Mouse (Mus musculus): ENCODE results near the gene Tmem45a. TPM values are rescaled to one million over a fixed set of nuclear protein-coding genes. Genes with fewer than 3 reads are reported as not detected.

Gene Tmem45a
- polyA plus RNA-seq, 1 experiment from 2014 or later, result 16.0 TPM

DNA sequence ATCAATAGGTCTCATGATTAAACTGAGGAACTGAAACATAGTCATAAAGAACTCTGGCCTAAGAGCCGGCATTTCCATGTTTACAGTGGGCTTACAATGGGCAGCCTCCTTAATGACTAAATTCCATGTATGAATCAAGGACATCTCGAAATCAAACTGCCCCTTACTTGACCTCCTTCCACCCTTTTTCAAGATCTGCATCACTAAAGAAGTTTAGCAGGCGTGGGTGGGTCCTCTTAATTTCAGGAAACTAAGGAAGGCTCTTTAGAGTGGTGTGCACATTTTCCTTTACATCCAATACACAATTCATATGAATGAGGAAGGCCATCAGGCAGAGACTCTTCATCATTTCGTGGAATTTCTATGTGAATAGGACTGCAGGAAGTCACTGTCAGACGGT, 17.6 kb downstream of the Tmem45a start:
- no peak for ATAC-seq (replicated peaks; ENCODE audit: insufficient number of reproducible peaks, insufficient read depth, low FRiP score, low read depth)
- Histone ChIP-seq H3K27ac (no peak overlapping the region), H3K36me3 (no peaks in the 10 kb centered on the region), H3K9me3 (replicated peaks) (no peaks in the 10 kb centered on the region), H3K4me1 (replicated peaks) (no peaks in the 10 kb centered on the region), H3K27me3 (no peaks in the 10 kb centered on the region), H3K4me2 (no peak overlapping the region), H3K9ac (no peak overlapping the region), H3K4me3 (no peak overlapping the region)
- 80% methylated on average over 5 of the region's 5 CpGs for WGBS

- ATAC-seq (replicated peaks; ENCODE audit: insufficient number of reproducible peaks, insufficient read depth, low FRiP score, low read depth), result no peak
- Histone ChIP-seq H3K4me3 (no peak overlapping the region), H3K4me1 (replicated peaks) (no peaks in the 10 kb centered on the region), H3K27me3 (no peaks in the 10 kb centered on the region), H3K36me3 (no peaks in the 10 kb centered on the region), H3K9me3 (replicated peaks) (no peaks in the 10 kb centered on the region), H3K4me2 (no peak overlapping the region), H3K9ac (no peak overlapping the region), H3K27ac (no peak overlapping the region)
- WGBS, result 51% methylated on average over 4 of the region's 4 CpGs
These were observed 18.4 kb downstream of the Tmem45a start for GRCm38 (mm10) chr16:56867591-56867990.

DNA sequence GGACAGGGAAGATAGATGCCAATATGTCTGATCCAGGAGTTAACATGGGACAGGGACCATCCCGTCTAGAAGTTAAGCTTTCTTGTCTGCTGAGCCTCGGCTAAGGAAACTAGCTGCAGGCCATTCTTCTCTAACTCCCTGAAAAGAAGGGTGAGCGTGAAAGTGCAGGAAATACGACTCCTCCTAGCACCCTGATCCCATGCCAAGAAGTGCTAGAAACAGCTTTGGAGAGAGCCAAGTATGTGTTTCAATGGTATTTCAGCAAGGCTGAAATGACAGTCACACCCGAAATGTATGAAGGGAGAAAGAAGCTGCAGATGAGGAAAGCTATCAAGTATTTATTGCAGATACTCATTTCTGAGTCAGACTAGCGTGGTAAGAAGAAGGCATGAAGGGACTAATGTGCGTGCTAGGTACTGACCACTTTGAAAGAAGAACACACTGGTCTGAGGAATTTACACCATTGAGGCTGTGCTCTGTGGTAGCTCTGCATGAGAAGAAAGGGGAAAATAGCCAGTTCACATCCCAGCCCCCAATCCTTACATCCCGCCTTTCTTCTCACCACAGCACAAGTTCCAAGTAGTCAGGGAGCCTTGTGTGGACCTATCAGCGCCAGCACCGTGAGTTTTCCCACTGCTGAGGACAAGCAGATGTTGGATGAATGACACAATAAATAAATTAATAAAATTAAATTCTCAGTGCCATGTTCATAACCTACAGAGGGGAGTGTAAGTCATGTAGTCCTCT, 33.0 kb downstream of the Tmem45a start:
- Histone ChIP-seq H3K4me1 (replicated peaks) (no peaks in the 10 kb centered on the region; the same call in 1 of the 2 replicates), H3K4me3 (no peak overlapping the region), H3K36me3 (no peaks in the 10 kb centered on the region), H3K4me2 (no peak overlapping the region), H3K9ac (no peak overlapping the region), H3K27me3 (no peaks in the 10 kb centered on the region), H3K27ac (peak overlapping the region; percentile 43), H3K9me3 (replicated peaks) (no peaks in the 10 kb centered on the region)
- ATAC-seq (replicated peaks; ENCODE audit: insufficient number of reproducible peaks, insufficient read depth, low FRiP score, low read depth), result no peak
- WGBS, result 49% methylated on average over 10 of the region's 10 CpGs

GRCm38 (mm10) chr16:56842988-56843387, 43.0 kb downstream of the Tmem45a start:
- Histone ChIP-seq H3K27me3 (no peaks in the 10 kb centered on the region), H3K36me3 (no peaks in the 10 kb centered on the region), H3K9ac (no peak overlapping the region), H3K4me3 (no peak overlapping the region), H3K4me2 (no peak overlapping the region), H3K4me1 (replicated peaks) (no peaks in the 10 kb centered on the region), H3K9me3 (replicated peaks) (no peaks in the 10 kb centered on the region), H3K27ac (no peak overlapping the region)
- 74% methylated on average over 5 of the region's 5 CpGs for WGBS
- ATAC-seq (replicated peaks; ENCODE audit: insufficient number of reproducible peaks, insufficient read depth, low FRiP score, low read depth), result no peak

DNA sequence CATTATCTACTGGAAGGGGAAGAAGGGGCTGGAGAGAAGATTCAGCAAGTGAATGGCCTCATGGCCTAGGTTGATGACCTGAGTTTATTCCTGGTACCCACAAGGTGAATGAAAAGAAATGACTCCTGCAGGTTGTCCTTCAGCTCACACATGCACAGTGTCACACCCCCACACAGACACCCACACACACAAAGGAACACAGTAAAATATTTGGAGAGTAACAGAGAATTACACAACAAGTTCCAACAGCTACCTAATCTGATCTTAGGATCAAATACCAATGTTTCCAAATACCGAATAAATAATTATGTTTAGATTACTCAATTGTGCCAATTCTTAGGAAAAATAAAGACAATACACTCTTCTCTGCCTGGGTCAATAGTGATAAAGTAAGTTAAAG, 52.7 kb downstream of the Tmem45a start:
- no peak overlapping the region for H3K27ac ChIP-seq
- WGBS, result 89% methylated on average over 1 of the region's 1 CpGs
- no peaks in the 10 kb centered on the region for H3K4me1 ChIP-seq (replicated peaks)
- no peak overlapping the region for H3K9ac ChIP-seq
- no peaks in the 10 kb centered on the region for H3K36me3 ChIP-seq
- no peak overlapping the region for H3K4me2 ChIP-seq
- no peaks in the 10 kb centered on the region for H3K27me3 ChIP-seq
- no peak for ATAC-seq (replicated peaks; ENCODE audit: insufficient number of reproducible peaks, insufficient read depth, low FRiP score, low read depth)
- H3K9me3 ChIP-seq (replicated peaks), result no peaks in the 10 kb centered on the region
- H3K4me3 ChIP-seq, result no peak overlapping the region

DNA sequence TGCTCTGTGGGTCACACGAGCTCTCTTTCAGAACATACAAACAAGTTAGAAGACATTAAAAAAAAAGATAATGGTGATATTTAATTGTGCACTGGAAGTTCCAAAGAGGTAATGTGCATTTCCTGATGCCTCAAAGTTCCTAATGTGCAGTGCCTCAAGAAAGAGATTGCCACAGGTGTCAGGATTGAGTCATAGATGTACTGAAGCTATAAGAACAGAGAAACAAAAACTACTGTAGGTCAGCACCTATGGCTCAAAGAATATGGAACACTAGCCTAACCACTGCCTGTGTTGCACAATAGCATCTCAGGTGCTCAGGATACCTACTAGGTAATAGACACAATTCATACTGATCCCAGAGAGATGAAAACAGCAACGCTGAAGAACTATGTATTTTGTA, 54.0 kb downstream of the Tmem45a start:
- no peak for ATAC-seq (replicated peaks; ENCODE audit: insufficient number of reproducible peaks, insufficient read depth, low FRiP score, low read depth)
- H3K4me3 ChIP-seq, result no peak overlapping the region
- H3K4me1 ChIP-seq (replicated peaks), result no peaks in the 10 kb centered on the region
- H3K9ac ChIP-seq, result no peak overlapping the region
- 93% methylated on average over 2 of the region's 2 CpGs for WGBS
- no peaks in the 10 kb centered on the region for H3K27me3 ChIP-seq
- H3K4me2 ChIP-seq, result no peak overlapping the region
- no peaks in the 10 kb centered on the region for H3K36me3 ChIP-seq
- H3K27ac ChIP-seq, result no peak overlapping the region
- no peaks in the 10 kb centered on the region for H3K9me3 ChIP-seq (replicated peaks)

DNA sequence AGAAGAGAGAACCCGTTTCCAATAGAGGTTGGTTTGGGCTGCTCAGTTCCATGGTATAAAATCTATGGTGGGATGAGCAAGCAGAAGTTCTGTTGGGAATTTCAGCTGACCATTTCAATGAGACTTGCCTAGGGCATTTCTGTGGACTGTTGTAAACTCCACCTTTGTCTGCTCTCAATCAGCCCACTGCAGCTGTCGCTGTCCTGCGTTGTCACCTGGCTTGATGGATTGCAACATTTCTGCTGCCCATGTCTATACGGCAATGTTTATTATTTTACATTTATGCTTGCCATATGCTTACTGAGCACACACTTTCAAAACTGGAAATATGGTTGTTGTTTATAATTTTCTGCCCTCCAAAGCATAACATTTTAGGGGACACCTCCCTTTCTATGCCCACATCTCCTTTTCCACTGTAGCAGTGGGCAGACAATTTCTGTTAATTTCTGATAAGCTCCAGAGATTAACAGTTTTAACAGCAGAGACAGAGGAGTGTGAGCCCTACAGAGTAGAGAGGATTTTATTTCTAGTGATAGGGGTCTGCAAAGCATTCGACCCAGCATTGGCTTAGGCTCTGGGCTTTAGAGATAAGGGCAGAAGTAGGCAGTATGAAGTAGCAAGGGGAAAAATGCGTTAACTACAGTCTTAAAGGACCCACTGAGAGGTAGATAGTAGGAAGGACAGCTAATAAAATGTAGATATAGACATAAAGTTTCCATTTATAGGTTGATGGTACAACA, 84.4 kb downstream of the Tmem45a start:
- 56% methylated on average over 6 of the region's 6 CpGs for WGBS
- ATAC-seq (replicated peaks; ENCODE audit: insufficient number of reproducible peaks, insufficient read depth, low FRiP score, low read depth), result no peak

DNA sequence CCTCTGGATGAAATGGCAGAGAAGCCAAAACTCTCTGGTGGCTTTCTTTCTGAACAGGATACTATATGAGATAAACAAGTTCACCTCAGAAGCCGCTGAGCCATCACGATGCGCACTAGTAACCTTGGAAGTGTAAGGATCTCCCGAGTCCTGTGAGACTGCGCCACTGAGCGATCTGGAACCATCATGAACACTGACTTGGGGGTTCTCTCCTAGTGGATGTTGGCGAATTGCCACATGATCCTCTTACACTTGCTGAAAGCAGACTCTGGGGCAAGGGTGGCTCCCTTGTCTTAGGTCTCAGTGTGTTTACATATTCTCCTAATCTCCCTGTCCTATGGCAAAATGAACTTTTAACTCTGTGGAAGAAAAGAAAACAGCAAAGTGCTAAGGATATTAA, 85.0 kb downstream of the Tmem45a start:
- ATAC-seq (replicated peaks; ENCODE audit: insufficient number of reproducible peaks, insufficient read depth, low FRiP score, low read depth), result no peak
- no peak overlapping the region for H3K4me3 ChIP-seq
- WGBS, result 77% methylated on average over 7 of the region's 7 CpGs
- H3K9ac ChIP-seq, result no peak overlapping the region
- H3K27ac ChIP-seq, result no peak overlapping the region
- H3K9me3 ChIP-seq (replicated peaks), result no peaks in the 10 kb centered on the region
- no peaks in the 10 kb centered on the region for H3K4me1 ChIP-seq (replicated peaks)
- H3K36me3 ChIP-seq, result no peaks in the 10 kb centered on the region
- no peaks in the 10 kb centered on the region for H3K27me3 ChIP-seq
- no peak overlapping the region for H3K4me2 ChIP-seq

More for the DNA sequence above, 84.4 kb downstream of the Tmem45a start:
- no peaks in the 10 kb centered on the region for H3K4me1 ChIP-seq (replicated peaks)
- no peaks in the 10 kb centered on the region for H3K27me3 ChIP-seq
- no peak overlapping the region for H3K4me3 ChIP-seq
- H3K36me3 ChIP-seq, result no peaks in the 10 kb centered on the region
- no peak overlapping the region for H3K27ac ChIP-seq
- no peaks in the 10 kb centered on the region for H3K9me3 ChIP-seq (replicated peaks)
- H3K9ac ChIP-seq, result no peak overlapping the region
- no peak overlapping the region for H3K4me2 ChIP-seq

DNA sequence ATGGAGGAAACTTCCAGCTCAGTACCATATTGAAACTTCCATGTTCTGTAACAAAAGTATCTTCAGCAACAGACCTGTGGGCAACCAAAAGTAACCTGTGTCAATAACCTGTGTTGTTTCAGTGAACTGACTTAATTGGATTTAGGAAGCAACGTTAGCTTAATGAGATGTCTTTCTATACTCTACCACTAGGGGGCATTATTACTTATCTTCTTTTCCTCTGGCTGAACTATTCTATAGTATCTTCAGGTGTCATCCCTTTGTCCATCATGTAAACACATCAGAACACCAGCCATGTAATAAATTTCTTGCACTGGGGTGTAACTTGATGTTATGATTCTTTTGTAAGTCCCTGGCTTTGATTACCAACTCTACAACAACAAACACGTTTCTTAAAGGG, 85.5 kb downstream of the Tmem45a start:
- H3K36me3 ChIP-seq, result no peaks in the 10 kb centered on the region
- H3K9me3 ChIP-seq (replicated peaks), result no peaks in the 10 kb centered on the region
- no peak overlapping the region for H3K4me2 ChIP-seq
- WGBS, result 34% methylated on average over 2 of the region's 2 CpGs
- ATAC-seq (replicated peaks; ENCODE audit: insufficient number of reproducible peaks, insufficient read depth, low FRiP score, low read depth), result no peak
- H3K27me3 ChIP-seq, result no peaks in the 10 kb centered on the region
- no peak overlapping the region for H3K9ac ChIP-seq
- no peak overlapping the region for H3K4me3 ChIP-seq
- H3K4me1 ChIP-seq (replicated peaks), result no peaks in the 10 kb centered on the region
- H3K27ac ChIP-seq, result no peak overlapping the region

GRCm38 (mm10) chr16:56799541-56800029, 86.4 kb downstream of the Tmem45a start:
- no peaks in the 10 kb centered on the region for H3K36me3 ChIP-seq
- no peak overlapping the region for H3K27ac ChIP-seq
- H3K4me3 ChIP-seq, result no peak overlapping the region
- H3K4me2 ChIP-seq, result no peak overlapping the region
- no peaks in the 10 kb centered on the region for H3K27me3 ChIP-seq
- H3K9ac ChIP-seq, result no peak overlapping the region
- WGBS, result 72% methylated on average over 3 of the region's 3 CpGs
- ATAC-seq (replicated peaks; ENCODE audit: insufficient number of reproducible peaks, insufficient read depth, low FRiP score, low read depth), result no peak
- H3K4me1 ChIP-seq (replicated peaks), result no peaks in the 10 kb centered on the region
- H3K9me3 ChIP-seq (replicated peaks), result no peaks in the 10 kb centered on the region

GRCm38 (mm10) chr16:56798873-56799272, 87.1 kb downstream of the Tmem45a start:
- no peak for ATAC-seq (replicated peaks; ENCODE audit: insufficient number of reproducible peaks, insufficient read depth, low FRiP score, low read depth)
- WGBS, result 69% methylated on average over 7 of the region's 7 CpGs
- no peaks in the 10 kb centered on the region for H3K4me1 ChIP-seq (replicated peaks)
- no peaks in the 10 kb centered on the region for H3K9me3 ChIP-seq (replicated peaks)
- no peak overlapping the region for H3K4me2 ChIP-seq
- no peak overlapping the region for H3K9ac ChIP-seq
- no peaks in the 10 kb centered on the region for H3K36me3 ChIP-seq
- H3K27ac ChIP-seq, result no peak overlapping the region
- no peak overlapping the region for H3K4me3 ChIP-seq
- H3K27me3 ChIP-seq, result no peaks in the 10 kb centered on the region

All from heart, embryonic 15.5 days (tissue).